Mouse (Mus musculus): ENCODE measurements around the gene Tcirg1.

DNA sequence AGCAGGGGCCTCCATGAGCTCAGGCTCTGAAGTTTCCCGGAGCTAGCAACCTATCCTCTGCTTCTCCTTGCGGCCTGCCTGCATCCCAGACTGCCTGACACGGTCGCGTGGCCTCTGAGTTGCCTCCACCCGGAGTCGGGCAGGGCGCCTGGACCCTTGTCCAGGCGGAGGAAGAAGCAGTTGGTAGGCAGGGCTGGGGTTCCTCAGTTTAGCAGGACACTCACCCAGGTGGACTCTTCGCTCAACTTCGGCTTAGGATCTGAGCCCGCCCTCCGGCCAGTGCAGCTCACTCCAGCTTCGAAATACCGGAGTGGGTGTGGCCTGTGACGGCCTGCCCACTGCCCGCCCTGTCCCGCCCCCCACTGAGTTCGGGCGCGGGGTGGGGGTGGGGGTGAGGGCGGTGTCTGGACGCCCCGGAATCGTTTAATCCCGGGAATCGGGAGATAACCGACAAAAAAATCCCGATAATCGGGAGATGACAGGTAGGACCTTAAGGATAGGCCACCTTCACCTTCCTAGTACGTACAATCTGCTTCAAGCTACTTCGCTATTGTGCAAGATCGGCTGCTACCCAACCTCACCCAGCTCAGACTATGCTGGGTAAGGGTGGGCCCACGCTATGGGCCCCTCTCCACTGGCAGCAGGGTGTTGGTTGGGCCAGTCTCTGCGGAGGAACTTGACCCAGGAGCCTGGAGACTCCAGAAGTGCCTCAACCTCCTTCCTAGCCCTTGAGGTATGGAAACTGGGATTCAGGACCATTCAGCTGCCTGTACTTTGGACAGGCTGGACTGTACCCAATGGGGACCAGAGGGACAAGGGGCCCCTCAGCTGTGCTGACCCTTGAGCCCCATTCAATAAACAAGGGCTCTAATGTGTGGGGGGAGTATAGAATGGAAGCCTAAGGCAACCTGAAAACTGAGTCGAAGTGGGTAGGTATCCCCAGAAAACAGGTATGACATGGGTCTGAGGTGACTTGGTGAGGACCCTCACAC, at the start of gene Tcirg1:
- TF ChIP-seq CTCF (IDR thresholded peaks at IDR 0.05; ENCODE audit: insufficient read depth, low read depth, low read length): no peak
- no peak for TF ChIP-seq POLR2A (IDR thresholded peaks at IDR 0.05; ENCODE audit: insufficient read depth, low read depth, low read length)
